In the genomic region with DNA sequence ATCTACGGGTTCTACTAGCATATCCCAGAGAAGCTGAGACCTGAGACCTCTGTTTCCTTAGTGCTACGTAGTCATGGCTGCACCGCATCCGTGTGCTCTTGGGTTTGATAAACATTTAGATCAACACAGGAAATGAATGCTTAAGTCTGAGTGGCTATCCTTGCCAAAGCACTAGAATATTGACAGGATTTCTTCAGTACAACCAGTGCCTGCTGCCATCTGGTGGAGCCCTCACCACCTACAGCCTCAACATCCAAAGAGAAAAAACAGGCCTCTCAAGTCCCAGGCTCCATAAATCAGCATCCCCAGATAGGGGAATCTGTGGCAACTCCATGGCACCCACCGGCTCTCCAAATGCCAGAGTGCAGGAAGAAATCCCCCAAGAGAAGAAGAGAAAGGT, we compare ENCODE assay signal across 9 mouse cellular contexts. TPM values are rescaled to one million over a fixed set of nuclear protein-coding genes. Genes with fewer than 3 reads are reported as not detected.
DNase-seq lines count a peak whose midpoint lies in the region; TF ChIP-seq lines count a peak whose summit lies in the region.
"Had no signal": no experiment of that assay in that cellular context is flagged by ENCODE, and none has a peak within 500 bp of the region (broad histone marks: within the 10 kb centered on the region; RNA-seq: fewer than 3 reads in every experiment).

No protein-coding gene starts in this region.

- no peaks in the 10 kb centered on the region for H3K4me1 ChIP-seq in lung, adult 2 months (ENCODE audit: control insufficient read depth, insufficient read depth, low read length)

- H3K4me3 ChIP-seq in lung, adult 2 months (replicated peaks; ENCODE audit: extremely low read depth, low read depth, low read length) = no peak overlapping the region
- H3K4me3 ChIP-seq: erythroblast, embryonic 14.5 days had no signal

- TF ChIP-seq CTCF in lung, adult 2 months (IDR thresholded peaks at IDR 0.05; ENCODE audit: insufficient read depth, low read length) = peak; percentile 66

- WGBS in lung, adult 2 months = 14% methylated on average over 5 of the region's 5 CpGs

- peak; percentile 45 for DNase-seq in A20 (ENCODE audit: low read depth, low spot score)
- DNase-seq in R1 (ENCODE audit: low read depth, low spot score) = peak; percentile 59
- DNase-seq in cerebellum, postnatal 4 days (ENCODE audit: low spot score in 2 of 2) = peak; percentile 55 to 78
- DNase-seq in heart, adult 8-10 months (ENCODE audit: low spot score) = peak; percentile 45
- peak; percentile 78 to 85 for DNase-seq in kidney, postnatal 25 days
- peak; percentile 64 for DNase-seq in lung, adult 2 months
- peak; percentile 33 for DNase-seq in retina, adult 2 months (ENCODE audit: low read depth, low spot score)
- DNase-seq in spleen, postnatal 4 days (ENCODE audit: low spot score in 2 of 2) = no peak

- TF ChIP-seq POLR2A in lung, adult 2 months (IDR thresholded peaks at IDR 0.05; ENCODE audit: borderline replicate concordance, extremely low read depth, low read depth, low read length) = no peak

RNA-seq across cellular contexts. Expression of a gene that starts 17.3 kb away (rescaled TPM):
- 10 to 100 TPM in 2 of 4 experiments, 1 to 10 TPM in 2; 8.7 to 17.3 (median 10.7) TPM for total RNA-seq in heart, adult 8-10 months (2022)
- 131 and 170 TPM in 2 replicates for polyA plus RNA-seq in lung, adult 2 months (2012; rRNA removed)

Comparison
In these comparisons a context has a peak if more than half of its experiments do, and no peak if none do; other contexts are left out.
1. DNase-seq: peak in A20 (single experiment), R1 (single experiment), cerebellum, postnatal 4 days (2 of 2), heart, adult 8-10 months (single experiment), kidney, postnatal 25 days (2 of 2), lung, adult 2 months (single experiment) and retina, adult 2 months (single experiment); none in spleen, postnatal 4 days (0 of 2).